Mouse (Mus musculus) adrenal gland, postnatal 25 days (tissue): ENCODE measurements around the gene Zfp352. TPM values are rescaled to one million over a fixed set of nuclear protein-coding genes. Genes with fewer than 3 reads are reported as not detected.
"Not testable (repeated sequence)": the region's sequence is repeated elsewhere in the genome, so short reads cannot be mapped to it uniquely, and the experiment has no call there.

Source experiments
- DNase-seq: peaks from one replicate; pipeline ENCODE4 v3.0.0; 2021; ENCODE audit warnings: mixed read lengths
- long read RNA-seq: library from polyadenylated mRNA; stranded (forward); transcript quantifications from one replicate; pipeline ENCODE4 v2.0.0, GENCODE M21; 2021
- total RNA-seq: library from RNA; stranded (reverse); gene quantifications from 2 replicates; pipeline ENCODE4 v1.2.3, GENCODE M21; 2021

Gene Zfp352
- not detected in 2 replicates for total RNA-seq
- long read RNA-seq: 0 reads

GRCm38 (mm10) chr4:90218520-90218919, at the start of gene Zfp352:
Gene Zfp352 (plus strand): TSS chr4:90218820.
- no peak for DNase-seq

- DNase-seq: no peak
Observed at GRCm38 (mm10) chr4:90170890-90171483, 47.6 kb upstream of the Zfp352 start.

- DNase-seq: no peak
Observed at GRCm38 (mm10) chr4:90174036-90174435, 44.6 kb upstream of the Zfp352 start.

GRCm38 (mm10) chr4:90203421-90203820, 15.2 kb upstream of the Zfp352 start:
- DNase-seq: no peak

GRCm38 (mm10) chr4:90211475-90211874, 7.1 kb upstream of the Zfp352 start:
- no peak for DNase-seq

GRCm38 (mm10) chr4:90212076-90212475, 6.5 kb upstream of the Zfp352 start:
- no peak for DNase-seq

GRCm38 (mm10) chr4:90235646-90236045, 17.0 kb downstream of the Zfp352 start:
- DNase-seq: not testable (repeated sequence)

- DNase-seq: no peak
Observed at GRCm38 (mm10) chr4:90269781-90270180, 51.2 kb downstream of the Zfp352 start.
